In genomic region chr9:30480464-30480863, GRCm38 (mm10) we compare ENCODE assay signal across 8 mouse cellular contexts. TPM values are rescaled to one million over a fixed set of nuclear protein-coding genes. Genes with fewer than 3 reads are reported as not detected.
A peak's percentile ranks its signal among the peaks of the same experiment; 100 is the strongest.
DNase-seq lines count a peak whose midpoint lies in the region; ATAC-seq and TF ChIP-seq lines count a peak whose summit lies in the region.

No protein-coding gene starts in this region.

- no peaks in the 10 kb centered on the region for H3K4me1 ChIP-seq in ES-E14 (ENCODE audit: control insufficient read depth in 2 of 2, insufficient read depth in 2 of 2, low read length in 2 of 2, poor library complexity in 1 of 2)
- no peaks in the 10 kb centered on the region for H3K4me1 ChIP-seq in forebrain, embryonic 15.5 days
- no peaks in the 10 kb centered on the region for H3K4me1 ChIP-seq in olfactory bulb, adult 2 months (ENCODE audit: control insufficient read depth, insufficient read depth, low read length)

- H3K4me2 ChIP-seq in forebrain, embryonic 15.5 days (replicated peaks), result no peak overlapping the region

- no peak overlapping the region for H3K4me3 ChIP-seq in ES-E14 (ENCODE audit: insufficient read depth in 1 of 2, low read depth in 1 of 2, low read length in 2 of 2, poor library complexity in 1 of 2, severe bottlenecking in 1 of 2)
- no peak overlapping the region for H3K4me3 ChIP-seq in forebrain, embryonic 15.5 days
- H3K4me3 ChIP-seq in olfactory bulb, adult 2 months (ENCODE audit: insufficient read depth, low read depth, low read length), result no peak overlapping the region

- no peaks in the 10 kb centered on the region for H3K9me3 ChIP-seq in ES-E14 (ENCODE audit: control insufficient read depth, insufficient read depth, low read depth, low read length)
- H3K9me3 ChIP-seq in forebrain, embryonic 15.5 days, result no peaks in the 10 kb centered on the region

- no peaks in the 10 kb centered on the region for H3K27me3 ChIP-seq in forebrain, embryonic 15.5 days

- ATAC-seq in forebrain, embryonic 15.5 days (replicated peaks), result peak; percentile 95

- in situ Hi-C loops in ES-E14 (cut with MboI; ENCODE audit: low sequenced_read_pairs in 2 of 2, unreplicated experiment in 2 of 2), result loop anchor here (5.0 to 25.0 kb wide), 3 partner anchors 462 to 607 kb away; partner anchors contain the start of gene Adamts8 (in 1 of the 2)

- WGBS in forebrain, embryonic 15.5 days, result 1% methylated on average over 6 of the region's 6 CpGs
- under 1% methylated on average over 6 of the region's 6 CpGs for WGBS in olfactory bulb, adult 2 months

- TF ChIP-seq CTCF in olfactory bulb, adult 2 months (IDR thresholded peaks at IDR 0.05; ENCODE audit: insufficient read depth, low read depth, low read length), result peak; percentile 99

- peak; percentile 98 for DNase-seq in ES-E14 (ENCODE audit: low read depth, low spot score)
- DNase-seq in cerebellum, adult 11-12 months, result peak; percentile 81
- DNase-seq in heart, postnatal 25 days (ENCODE audit: low spot score), result peak; percentile 83
- DNase-seq in layer of hippocampus, adult 11-12 months (ENCODE audit: low spot score), result peak; percentile 97
- DNase-seq in lung, adult 18-20 months, result peak; percentile 87 to 91
- DNase-seq in thymus, adult 18-20 months, result peak; percentile 50 to 63

- no peaks in the 10 kb centered on the region for H3K36me3 ChIP-seq in ES-E14 (ENCODE audit: control insufficient read depth, insufficient read depth, low read length, poor library complexity, severe bottlenecking)
- H3K36me3 ChIP-seq in forebrain, embryonic 15.5 days, result no peaks in the 10 kb centered on the region

- TF ChIP-seq POLR2A in olfactory bulb, adult 2 months (IDR thresholded peaks at IDR 0.05; ENCODE audit: insufficient read depth, low read depth, low read length), result no peak

- intact Hi-C loops in heart, postnatal 25 days (cut with DNase I), result loop anchor here (1.0 to 2.0 kb wide), 4 partner anchors 32 to 602 kb away; no protein-coding TSS in a partner anchor

- no peak overlapping the region for H3K27ac ChIP-seq in ES-E14 (ENCODE audit: insufficient read depth, low read depth, low read length, poor library complexity, severe bottlenecking)
- H3K27ac ChIP-seq in forebrain, embryonic 15.5 days (replicated peaks), result no peak overlapping the region
- H3K27ac ChIP-seq in olfactory bulb, adult 2 months (ENCODE audit: insufficient read depth, low read depth, low read length), result no peak overlapping the region

- H3K9ac ChIP-seq in ES-E14 (ENCODE audit: insufficient read depth, low read depth, low read length, poor library complexity, severe bottlenecking), result no peak overlapping the region
- no peak overlapping the region for H3K9ac ChIP-seq in forebrain, embryonic 15.5 days (replicated peaks)

TF ChIP-seq in ES-E14, 5 proteins besides CTCF, POLR2A, EP300 and RAD21:
- TF ChIP-seq ZC3H11A (IDR thresholded peaks at IDR 0.05; ENCODE audit: borderline replicate concordance, low read depth, low read length), result peak; percentile 100
- 0 out of 2 replicates have a peak, but pooled peaks have one; percentile 32 for TF ChIP-seq ZNF384 (IDR thresholded peaks at IDR 0.05; ENCODE audit: low read depth, low read length)
- TF ChIP-seq HCFC1 (IDR thresholded peaks at IDR 0.05; ENCODE audit: borderline replicate concordance, insufficient read depth, low read length), result no peak

RNA-seq across cellular contexts. Expression of gene Snx19, which starts 53.6 kb away (rescaled TPM):
- total RNA-seq in ES-E14 (2012; rRNA removed), result 14.1 and 16.3 TPM in 2 replicates
- 17.8 and 20.7 TPM in 2 replicates for polyA plus RNA-seq in forebrain, embryonic 15.5 days (2015; fragmentation: Nextera tagmentation; extraction: Ambion mirVana)
- 10 to 100 TPM; 26.0 to 26.6 TPM for total RNA-seq in heart, postnatal 25 days (2021)
- not detected in 2 replicates for polyA plus RNA-seq in olfactory bulb, adult 2 months (2012; ENCODE audit: insufficient read depth, insufficient read length, low replicate concordance, missing spikeins)
